Mouse (Mus musculus) hindbrain, postnatal 0 days (tissue): ENCODE measurements around the gene Ntm. TPM values are rescaled to one million over a fixed set of nuclear protein-coding genes. Genes with fewer than 3 reads are reported as not detected.

Experiments
- ATAC-seq: fragments of 200-750 bp; cut with Nextera tagmentation; 2 replicates; pipeline ENCODE4 v1.8.0; 2017; ENCODE audit warnings: mild to moderate bottlenecking, moderate TSS enrichment, moderate library complexity
- DNase-seq: peaks from one replicate; pipeline ENCODE4 v3.0.0-alpha.2; 2015; ENCODE audit warnings: low spot score
- H3K27ac ChIP-seq: fragments of 300-500 bp; sonication (generic); 2 replicates; pipeline ENCODE4 v1.5.1; 2014; ENCODE audit warnings: mild to moderate bottlenecking
- H3K27me3 ChIP-seq: fragments of 300-500 bp; sonication (generic); 2 replicates; pipeline ENCODE4 v1.6.1; 2014; ENCODE audit warnings: low read length, mixed read lengths; ENCODE audit not compliant: insufficient read depth
- H3K36me3 ChIP-seq: fragments of 300-500 bp; sonication (generic); 2 replicates; pipeline ENCODE4 v1.6.1; 2014; ENCODE audit warnings: low read length, mixed read lengths; ENCODE audit not compliant: insufficient read depth
- H3K4me1 ChIP-seq: fragments of 300-500 bp; sonication (generic); 2 replicates; pipeline ENCODE4 v1.6.1; 2014; ENCODE audit warnings: antibody characterized with exemption, low read length, mixed read lengths; ENCODE audit not compliant: insufficient read depth
- H3K4me2 ChIP-seq: fragments of 300-500 bp; sonication (generic); 2 replicates; pipeline ENCODE4 v1.6.1; 2014; ENCODE audit warnings: low read depth, mild to moderate bottlenecking, low read length, moderate library complexity, mixed read lengths
- H3K4me3 ChIP-seq: fragments of 300-500 bp; sonication (generic); 2 replicates; pipeline ENCODE4 v1.5.1; 2014; ENCODE audit warnings: low read length
- H3K9ac ChIP-seq: fragments of 300-500 bp; sonication (generic); replicated peaks from 2 replicates; pipeline ENCODE4 v1.6.1; 2014; ENCODE audit warnings: mild to moderate bottlenecking, low read length, moderate library complexity, mixed read lengths
- H3K9me3 ChIP-seq: fragments of 300-500 bp; sonication (generic); 2 replicates; pipeline ENCODE4 v1.6.1; 2016; ENCODE audit warnings: low read length, mixed read lengths
- CTCF ChIP-seq: IDR thresholded peaks from 2 replicates; pipeline ENCODE4 v1.5.1; 2016; ENCODE audit warnings: antibody characterized with exemption, control low read depth, low read depth
- WGBS: fragments of 180-500 bp; shearing (Covaris S2); extraction: QIAGEN DNeasy Blood & Tissue Kit; methylation state at CpG from one replicate; pipeline ENCODE4 v1.1.7; 2014; 5-methylcytosine and 5-hydroxymethylcytosine counted together
- polyA plus RNA-seq: library from polyadenylated mRNA; unstranded; fragments of >200 nt; fragmentation: Nextera tagmentation; extraction: Ambion mirVana; gene quantifications from 2 replicates; pipeline ENCODE4 v1.2.1, GENCODE M21; 2015
- total RNA-seq: library from RNA; depleted of rRNA; stranded (reverse); fragments of >200 nt; gene quantifications from 2 replicates; pipeline ENCODE4 v1.2.3, GENCODE M21; 2014

The Ntm gene
- total and polyA plus RNA-seq, 2 experiments from 2014 or later, result 208 to 268 TPM

DNA sequence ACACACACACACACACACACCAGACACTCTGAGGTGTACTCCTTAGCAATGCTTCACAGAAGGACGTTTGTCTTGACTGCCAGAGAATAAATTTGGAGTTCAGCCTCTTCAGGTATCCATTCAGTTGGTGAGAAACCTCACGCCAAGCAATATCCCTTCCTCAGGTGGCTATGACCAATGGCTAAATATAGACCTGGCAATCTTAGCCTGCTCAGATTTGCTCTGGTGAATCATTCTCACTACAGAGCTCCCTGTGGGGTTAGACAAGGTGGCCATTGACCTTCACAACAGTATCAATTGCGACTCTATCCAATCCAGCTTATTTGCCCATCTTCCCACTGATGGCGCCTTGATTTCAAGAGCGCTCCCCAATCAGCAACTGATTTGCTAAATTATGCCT, 150.3 kb downstream of the Ntm start:
- no peak for TF ChIP-seq CTCF
- Histone ChIP-seq H3K4me1 (no peaks in the 10 kb centered on the region), H3K9ac (no peak overlapping the region), H3K36me3 (no peaks in the 10 kb centered on the region), H3K27ac (no peak overlapping the region), H3K4me3 (no peak overlapping the region), H3K4me2 (no peak overlapping the region), H3K9me3 (no peaks in the 10 kb centered on the region), H3K27me3 (no peaks in the 10 kb centered on the region)
- no peak for DNase-seq
- 88% methylated on average over 5 of the region's 5 CpGs for WGBS
- ATAC-seq, result no peak

DNA sequence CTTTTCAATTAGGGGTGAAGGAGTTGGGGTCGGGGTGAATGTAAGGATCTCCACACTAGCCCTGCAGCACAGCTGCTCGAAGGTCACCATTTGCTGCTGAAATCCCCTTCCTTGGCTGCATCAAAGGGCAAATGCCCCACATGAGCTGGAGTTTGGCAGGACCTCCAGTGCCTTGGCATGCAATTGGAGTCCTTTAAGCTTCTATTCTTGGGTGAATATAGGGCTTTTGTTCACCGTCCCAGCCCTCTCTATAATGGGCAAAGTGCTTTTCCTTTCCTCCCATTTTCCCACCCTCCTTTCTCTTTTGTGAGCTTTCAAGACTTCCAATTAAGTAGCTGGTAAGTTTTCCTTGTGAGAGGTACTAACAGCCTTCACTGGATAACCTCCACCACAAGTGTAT, 156.2 kb downstream of the Ntm start:
- peak; percentile 53 for DNase-seq
- H3K27ac ChIP-seq, result peak overlapping the region; percentile 3; the same call in 1 of the 2 replicates
- ATAC-seq, result no peak

DNA sequence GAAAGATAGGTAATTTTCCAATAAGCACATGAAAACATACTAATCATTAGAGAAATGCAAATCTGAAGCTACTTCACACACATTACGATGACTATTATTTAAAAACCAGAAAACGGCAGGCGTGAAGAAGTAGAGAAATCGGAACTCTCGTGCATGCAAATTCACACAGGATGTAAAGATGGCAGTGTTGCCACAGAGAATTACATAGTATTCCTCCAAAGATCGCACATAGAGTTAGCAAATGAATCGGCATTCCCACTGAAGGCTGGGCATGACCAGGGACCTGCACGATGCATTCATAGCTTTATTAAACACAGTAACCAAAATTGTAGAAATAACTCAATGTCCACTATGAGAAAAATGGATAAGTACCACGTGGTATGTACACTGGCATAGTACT, 158.5 kb downstream of the Ntm start:
- H3K27me3 ChIP-seq, result no peaks in the 10 kb centered on the region
- DNase-seq (peak; percentile 47), ATAC-seq (no peak)
- no peak overlapping the region for H3K27ac ChIP-seq
- H3K36me3 ChIP-seq, result no peaks in the 10 kb centered on the region
- H3K9ac ChIP-seq, result no peak overlapping the region
- no peak overlapping the region for H3K4me2 ChIP-seq
- WGBS, result 80% methylated on average over 9 of the region's 9 CpGs
- H3K9me3 ChIP-seq, result no peaks in the 10 kb centered on the region
- H3K4me1 ChIP-seq, result peaks cover 18% of the 10 kb centered on the region
- peak; percentile 36 for TF ChIP-seq CTCF
- no peak overlapping the region for H3K4me3 ChIP-seq

More for the DNA sequence above, 156.2 kb downstream of the Ntm start:
- 16% methylated on average over 3 of the region's 3 CpGs for WGBS
- no peak overlapping the region for H3K9ac ChIP-seq
- H3K4me2 ChIP-seq, result no peak overlapping the region
- no peaks in the 10 kb centered on the region for H3K9me3 ChIP-seq
- H3K4me1 ChIP-seq, result peaks cover 18% of the 10 kb centered on the region
- no peaks in the 10 kb centered on the region for H3K27me3 ChIP-seq
- TF ChIP-seq CTCF, result no peak
- no peaks in the 10 kb centered on the region for H3K36me3 ChIP-seq
- no peak overlapping the region for H3K4me3 ChIP-seq

DNA sequence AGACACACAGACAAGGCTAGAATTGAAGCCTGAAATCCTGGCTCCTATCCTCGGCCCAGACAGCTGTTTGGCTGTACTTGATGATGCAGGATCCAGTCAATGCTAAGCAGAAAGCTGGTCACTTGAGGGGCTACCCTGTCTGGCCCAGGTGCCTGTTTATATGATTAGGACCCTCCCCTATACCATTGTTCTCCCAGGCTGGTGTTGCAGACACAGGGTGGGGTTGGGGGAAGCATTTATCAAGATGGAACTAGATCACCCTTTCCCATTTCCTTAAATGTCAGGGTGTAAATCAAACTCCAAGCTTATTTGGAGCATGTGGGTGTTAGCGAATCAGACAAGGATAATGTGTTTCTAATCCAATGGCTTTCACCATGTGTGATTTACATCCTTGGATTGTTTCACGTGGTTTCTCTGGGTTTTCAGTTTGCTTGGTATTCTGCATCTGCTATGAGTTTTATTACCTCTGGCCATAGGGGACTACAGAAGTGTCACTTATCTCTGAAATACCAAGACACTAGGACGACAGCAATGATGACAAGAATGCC, 159.1 kb downstream of the Ntm start:
- H3K4me2 ChIP-seq, result 0 out of 2 replicates have a peak overlapping the region, but pooled peaks have one; percentile 35
- ATAC-seq, result peak; percentile 36

DNA sequence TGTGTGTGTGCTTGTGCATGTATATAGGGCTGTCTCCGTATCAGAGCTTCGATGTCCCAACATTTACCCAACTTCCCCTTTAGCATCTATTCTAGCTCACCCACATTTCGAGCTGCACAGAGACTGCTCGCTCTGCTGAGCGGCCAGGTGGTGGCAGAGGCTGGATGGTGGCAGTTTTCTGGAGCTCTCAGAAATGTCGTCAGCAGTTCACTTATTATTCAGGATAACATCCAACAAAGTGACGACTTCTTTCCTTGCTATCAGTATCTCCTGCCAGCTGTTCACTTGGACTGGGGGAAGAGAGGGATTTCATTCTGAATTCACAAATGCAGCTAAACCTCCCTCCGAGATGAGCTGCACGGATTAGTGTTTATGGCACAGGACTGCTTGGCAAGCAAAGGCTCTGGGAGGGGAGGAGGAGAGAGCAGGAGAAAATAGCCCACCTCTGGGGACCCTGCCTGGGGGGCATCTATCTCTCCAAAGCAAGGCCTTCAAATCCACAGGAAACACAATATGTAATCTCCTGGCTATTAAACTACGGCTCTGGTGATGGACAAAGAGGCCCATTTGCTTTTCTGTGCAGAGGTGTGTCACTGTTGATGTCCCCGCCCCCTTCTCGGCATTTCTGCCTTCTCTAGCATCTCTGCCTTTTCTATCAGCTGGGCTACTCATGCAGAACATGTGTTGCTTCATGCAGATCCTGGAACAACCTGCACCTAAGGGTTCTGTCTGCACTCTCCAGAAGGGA, 159.8 kb downstream of the Ntm start:
- 21% methylated on average over 12 of the region's 12 CpGs for WGBS
- peak; percentile 51 for TF ChIP-seq CTCF
- peak overlapping the region; percentile 42 for H3K27ac ChIP-seq

More for the DNA sequence above, 159.1 kb downstream of the Ntm start:
- Histone ChIP-seq H3K4me3 (no peak overlapping the region), H3K9me3 (no peaks in the 10 kb centered on the region), H3K9ac (no peak overlapping the region), H3K27me3 (no peaks in the 10 kb centered on the region), H3K36me3 (no peaks in the 10 kb centered on the region), H3K27ac (peak overlapping the region; percentile 42), H3K4me1 (peaks cover 18% of the 10 kb centered on the region)
- no peak for TF ChIP-seq CTCF
- DNase-seq, result no peak
- 47% methylated on average over 4 of the region's 4 CpGs for WGBS

DNA sequence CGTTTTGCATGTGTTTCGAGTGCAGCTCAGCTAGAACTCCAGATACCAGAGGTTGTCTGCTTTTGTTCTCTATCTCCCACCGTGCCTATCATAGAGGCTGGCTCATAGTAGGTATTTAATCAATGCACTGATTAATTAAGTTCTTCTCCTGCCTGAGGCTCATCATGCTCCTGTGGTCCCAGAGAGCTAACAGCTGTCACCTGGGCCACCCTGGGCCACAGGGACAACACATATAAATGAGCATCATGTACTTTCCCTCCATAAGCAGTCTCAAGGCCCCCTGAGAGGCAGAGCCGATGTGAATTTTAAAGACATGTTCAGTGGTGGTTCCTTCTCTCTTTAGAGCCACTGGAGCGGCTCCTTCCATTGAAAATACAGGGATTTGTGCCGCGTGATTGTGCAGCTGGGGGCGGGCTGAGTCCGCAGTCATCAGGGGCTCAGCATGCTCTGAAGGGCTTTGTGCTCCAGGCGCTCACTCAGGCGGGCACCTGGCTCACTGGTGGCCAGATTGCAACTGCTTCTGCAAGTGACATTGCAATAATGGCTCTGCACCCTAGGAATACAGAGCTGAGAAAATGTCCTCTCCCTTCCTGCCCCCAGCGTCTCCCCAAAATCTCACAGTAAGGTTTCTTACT, 160.8 kb downstream of the Ntm start:
- Histone ChIP-seq H3K4me2 (peak overlapping the region; percentile 35), H3K4me3 (no peak overlapping the region), H3K36me3 (no peaks in the 10 kb centered on the region), H3K9ac (no peak overlapping the region), H3K27me3 (no peaks in the 10 kb centered on the region), H3K4me1 (peaks cover 18% of the 10 kb centered on the region), H3K9me3 (no peaks in the 10 kb centered on the region), H3K27ac (peak overlapping the region; percentile 42)
- peak; percentile 65; the same call in 1 of the 2 replicates for ATAC-seq
- peak; percentile 65 for DNase-seq
- no peak for TF ChIP-seq CTCF
- 9% methylated on average over 12 of the region's 12 CpGs for WGBS

More for the DNA sequence above, 159.8 kb downstream of the Ntm start:
- no peaks in the 10 kb centered on the region for H3K9me3 ChIP-seq
- ATAC-seq (peak; percentile 78), DNase-seq (peak; percentile 82)
- peak overlapping the region; percentile 35 for H3K4me2 ChIP-seq
- H3K36me3 ChIP-seq, result no peaks in the 10 kb centered on the region
- H3K4me1 ChIP-seq, result peaks cover 18% of the 10 kb centered on the region
- no peaks in the 10 kb centered on the region for H3K27me3 ChIP-seq
- H3K4me3 ChIP-seq, result no peak overlapping the region
- H3K9ac ChIP-seq, result 0 out of 2 replicates have a peak overlapping the region, but pooled peaks have one; percentile 17
